Mouse (Mus musculus) lung, embryonic 14.5 days (tissue): ENCODE measurements at regions not wholly inside any gene's neighbourhood (a gene's known extent, or its start where the extent isn't known, plus 50 kb on each side); places are given as distances from the start of the nearest gene placed in this dataset.

Experiments
- ATAC-seq: fragments of 200-750 bp; cut with Nextera tagmentation; 2 replicates; pipeline ENCODE4 v1.8.0; 2017; ENCODE audit warnings: mild to moderate bottlenecking, moderate TSS enrichment, moderate library complexity; ENCODE audit not compliant: insufficient read depth
- DNase-seq: peaks from one replicate; pipeline ENCODE4 v3.0.0-alpha.2; 2015
- H3K27ac ChIP-seq: fragments of 300-500 bp; sonication (generic); 2 replicates; pipeline ENCODE4 v1.5.1; 2014; ENCODE audit warnings: low read depth, mild to moderate bottlenecking, moderate library complexity
- H3K27me3 ChIP-seq: fragments of 300-500 bp; sonication (generic); 2 replicates; pipeline ENCODE4 v1.6.1; 2014; ENCODE audit warnings: low read length, control low read depth; ENCODE audit not compliant: insufficient read depth
- H3K36me3 ChIP-seq: fragments of 300-500 bp; sonication (generic); 2 replicates; pipeline ENCODE4 v1.6.1; 2014; ENCODE audit warnings: control low read depth; ENCODE audit not compliant: insufficient read depth
- H3K4me1 ChIP-seq: fragments of 300-500 bp; sonication (generic); 2 replicates; pipeline ENCODE4 v1.6.1; 2014; ENCODE audit warnings: antibody characterized with exemption, control low read depth; ENCODE audit not compliant: insufficient read depth
- H3K4me2 ChIP-seq: fragments of 300-500 bp; sonication (generic); 2 replicates; pipeline ENCODE4 v1.6.1; 2014; ENCODE audit warnings: mild to moderate bottlenecking
- H3K4me3 ChIP-seq: fragments of 300-500 bp; sonication (generic); 2 replicates; pipeline ENCODE4 v1.5.1; 2014; ENCODE audit warnings: low read depth, low read length
- H3K9ac ChIP-seq: fragments of 300-500 bp; sonication (generic); 2 replicates; pipeline ENCODE4 v1.6.1; 2014
- H3K9me3 ChIP-seq: fragments of 300-500 bp; sonication (generic); 2 replicates; pipeline ENCODE4 v1.6.1; 2016; ENCODE audit warnings: low read depth, low read length, control low read depth
- CTCF ChIP-seq: IDR thresholded peaks from 2 replicates; pipeline ENCODE4 v1.5.1; 2016; ENCODE audit warnings: antibody characterized with exemption, low read depth
- whole genome bisulfite sequencing: fragments of 180-500 bp; shearing (Covaris S2); extraction: QIAGEN DNeasy Blood & Tissue Kit; methylation state at CpG from one replicate; pipeline ENCODE4 v1.1.7; 2014; 5-methylcytosine and 5-hydroxymethylcytosine counted together

DNA sequence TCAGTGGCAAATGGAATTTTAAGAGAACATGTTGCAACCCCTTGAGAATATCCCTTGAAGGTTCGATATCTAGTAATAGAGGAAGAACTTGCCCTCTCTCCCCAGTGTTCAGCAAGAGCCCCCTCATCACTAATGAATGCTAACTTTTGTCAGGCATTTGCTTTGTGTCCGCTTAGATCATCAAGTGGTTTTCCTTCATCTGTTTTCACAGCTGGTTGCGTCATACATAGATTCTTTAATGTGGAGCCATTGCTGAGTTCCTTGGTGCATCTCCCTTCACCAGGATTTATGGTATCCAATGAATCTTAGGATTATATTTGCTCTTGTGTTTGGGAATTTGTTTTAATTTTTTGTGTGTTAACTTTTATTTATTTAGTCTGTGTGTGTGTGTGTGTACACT lies 124.2 kb upstream of the Twist2 start:
- H3K4me2 ChIP-seq, result no peak overlapping the region
- 60% methylated on average over 3 of the region's 3 CpGs for WGBS
- DNase-seq, result no peak

DNA sequence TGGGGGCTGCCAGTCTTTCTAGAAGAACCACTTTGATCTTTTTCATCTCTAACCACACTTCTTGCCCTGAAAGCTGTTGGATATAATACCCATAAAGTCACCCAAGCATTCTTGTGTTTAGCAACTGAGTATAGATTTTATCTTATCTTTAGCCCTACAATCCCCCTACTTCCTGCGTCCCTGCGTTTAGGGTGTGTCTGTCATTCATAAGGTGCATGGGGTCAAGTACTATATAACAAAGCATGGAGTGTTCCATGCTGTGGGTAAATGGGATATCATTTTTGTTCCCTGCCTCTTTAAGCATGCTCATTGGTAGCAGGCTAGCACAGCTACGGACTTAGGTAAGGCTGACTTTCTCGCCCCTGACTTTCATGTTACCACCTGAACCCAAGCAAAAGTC lies 122.5 kb upstream of the Twist2 start:
- no peak overlapping the region for H3K9ac ChIP-seq
- WGBS, result 37% methylated on average over 4 of the region's 4 CpGs
- no peak; the same call in 1 of the 2 replicates for ATAC-seq

More for the DNA sequence above, 124.2 kb upstream of the Twist2 start:
- no peak overlapping the region for H3K9ac ChIP-seq
- no peaks in the 10 kb centered on the region for H3K4me1 ChIP-seq
- no peak for TF ChIP-seq CTCF
- no peaks in the 10 kb centered on the region for H3K36me3 ChIP-seq
- ATAC-seq, result no peak
- no peaks in the 10 kb centered on the region for H3K9me3 ChIP-seq
- no peak overlapping the region for H3K4me3 ChIP-seq
- H3K27me3 ChIP-seq, result no peaks in the 10 kb centered on the region
- no peak overlapping the region for H3K27ac ChIP-seq

DNA sequence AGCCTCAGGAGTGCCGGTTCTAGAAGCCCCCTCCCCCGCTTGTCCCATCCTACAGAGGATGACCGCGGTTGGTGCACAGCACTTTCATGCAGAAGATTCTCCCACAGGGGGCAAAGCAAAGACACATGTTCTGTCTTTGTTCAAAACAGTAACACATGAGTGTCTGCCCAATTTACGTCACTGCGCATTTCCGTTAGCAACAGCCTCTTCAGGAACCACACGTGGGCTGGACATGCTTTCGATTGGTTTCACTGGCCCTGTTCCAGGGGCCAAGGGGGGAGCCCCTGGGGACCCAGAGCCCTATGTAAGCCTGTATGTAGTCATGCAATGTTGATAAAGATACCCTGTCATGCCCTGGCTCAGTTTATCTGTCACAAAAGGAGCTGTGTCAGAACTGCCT lies 116.2 kb upstream of the Twist2 start:
- 65% methylated on average over 9 of the region's 9 CpGs for WGBS
- H3K4me1 ChIP-seq, result no peaks in the 10 kb centered on the region
- H3K27ac ChIP-seq, result no peak overlapping the region
- no peak overlapping the region for H3K4me3 ChIP-seq
- ATAC-seq, result no peak
- no peak for TF ChIP-seq CTCF
- H3K9ac ChIP-seq, result no peak overlapping the region
- no peaks in the 10 kb centered on the region for H3K27me3 ChIP-seq
- no peaks in the 10 kb centered on the region for H3K36me3 ChIP-seq
- no peak overlapping the region for H3K4me2 ChIP-seq
- no peaks in the 10 kb centered on the region for H3K9me3 ChIP-seq
- no peak for DNase-seq

More for the DNA sequence above, 122.5 kb upstream of the Twist2 start:
- Histone ChIP-seq H3K4me1 (no peaks in the 10 kb centered on the region), H3K27ac (no peak overlapping the region), H3K36me3 (no peaks in the 10 kb centered on the region), H3K9me3 (no peaks in the 10 kb centered on the region), H3K27me3 (no peaks in the 10 kb centered on the region), H3K4me3 (no peak overlapping the region), H3K4me2 (no peak overlapping the region)
- TF ChIP-seq CTCF, result no peak
- DNase-seq, result peak; percentile 8

- no peak for ATAC-seq
- Histone ChIP-seq H3K9ac (no peak overlapping the region), H3K4me1 (no peaks in the 10 kb centered on the region), H3K4me3 (no peak overlapping the region), H3K4me2 (no peak overlapping the region), H3K27me3 (no peaks in the 10 kb centered on the region), H3K27ac (no peak overlapping the region), H3K36me3 (no peaks in the 10 kb centered on the region), H3K9me3 (no peaks in the 10 kb centered on the region)
- no peak for TF ChIP-seq CTCF
- WGBS, result 50% methylated on average over 6 of the region's 6 CpGs
- DNase-seq, result no peak
These were observed 115.5 kb upstream of the Twist2 start for GRCm38 (mm10) chr1:91685789-91686188.

DNA sequence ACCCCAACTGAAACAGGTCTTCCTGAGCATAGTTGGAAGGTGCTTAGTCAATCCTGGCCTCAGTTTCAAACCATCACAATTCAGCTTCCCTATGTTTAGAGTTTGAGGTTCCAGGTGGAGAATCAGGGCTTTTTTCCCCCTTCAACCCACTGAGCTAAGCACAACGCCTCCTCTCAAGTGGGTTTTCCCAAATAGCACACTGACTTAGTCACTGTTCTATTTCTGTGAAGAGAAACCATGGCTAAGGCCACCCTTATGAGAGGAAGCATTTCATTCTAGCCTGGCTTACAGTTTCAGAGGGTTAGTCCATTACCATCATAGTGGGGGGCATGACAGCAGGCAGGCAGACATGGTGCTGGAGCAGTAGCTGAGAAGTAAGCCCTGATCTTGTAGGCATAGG lies 109.7 kb upstream of the Twist2 start:
- ATAC-seq, result no peak
- no peak for TF ChIP-seq CTCF

GRCm38 (mm10) chr1:91692709-91693460 lies 108.4 kb upstream of the Twist2 start:
- H3K27me3 ChIP-seq, result no peaks in the 10 kb centered on the region
- no peaks in the 10 kb centered on the region; the same call in 1 of the 2 replicates for H3K9me3 ChIP-seq
- ATAC-seq, result no peak
- WGBS, result 47% methylated on average over 9 of the region's 9 CpGs
- DNase-seq, result no peak
- H3K4me2 ChIP-seq, result no peak overlapping the region
- no peak for TF ChIP-seq CTCF
- no peak overlapping the region for H3K4me3 ChIP-seq
- H3K9ac ChIP-seq, result no peak overlapping the region
- no peaks in the 10 kb centered on the region for H3K36me3 ChIP-seq
- H3K4me1 ChIP-seq, result no peaks in the 10 kb centered on the region
- H3K27ac ChIP-seq, result no peak overlapping the region

More for the DNA sequence above, 109.7 kb upstream of the Twist2 start:
- no peak overlapping the region for H3K27ac ChIP-seq
- no peaks in the 10 kb centered on the region for H3K36me3 ChIP-seq
- no peaks in the 10 kb centered on the region; the same call in 1 of the 2 replicates for H3K9me3 ChIP-seq
- 73% methylated on average over 1 of the region's 1 CpGs for WGBS
- H3K27me3 ChIP-seq, result no peaks in the 10 kb centered on the region
- DNase-seq, result no peak
- no peaks in the 10 kb centered on the region for H3K4me1 ChIP-seq
- no peak overlapping the region for H3K4me2 ChIP-seq
- H3K4me3 ChIP-seq, result no peak overlapping the region
- no peak overlapping the region for H3K9ac ChIP-seq

DNA sequence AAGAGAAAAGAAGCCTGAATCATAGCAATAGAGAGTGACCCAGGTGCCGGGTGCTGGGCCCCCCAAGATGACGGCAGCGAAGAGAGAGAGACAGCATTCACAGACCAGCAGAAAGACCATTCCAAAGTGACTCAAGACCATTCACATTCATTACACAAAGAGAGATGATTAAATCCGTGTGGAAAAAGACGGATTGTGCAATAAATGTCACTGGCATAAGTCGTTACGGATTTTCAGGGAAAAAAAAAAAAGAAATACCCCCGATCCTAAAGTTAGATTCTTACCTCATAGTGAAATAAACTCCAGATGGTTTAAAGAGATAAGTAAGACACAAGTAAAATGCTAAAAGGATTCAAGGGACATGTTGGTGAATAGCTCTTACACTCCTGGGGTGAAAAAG lies 104.2 kb upstream of the Twist2 start:
- DNase-seq (no peak), ATAC-seq (no peak)
- Histone ChIP-seq H3K4me3 (no peak overlapping the region), H3K36me3 (no peaks in the 10 kb centered on the region), H3K9me3 (no peaks in the 10 kb centered on the region), H3K4me1 (no peaks in the 10 kb centered on the region), H3K27ac (no peak overlapping the region), H3K4me2 (no peak overlapping the region), H3K27me3 (no peaks in the 10 kb centered on the region), H3K9ac (no peak overlapping the region)
- TF ChIP-seq CTCF, result no peak
- WGBS, result 67% methylated on average over 8 of the region's 8 CpGs
